Mouse (Mus musculus): ENCODE measurements around the gene Nlrc4.

- no peak for TF ChIP-seq CTCF (IDR thresholded peaks at IDR 0.05; ENCODE audit: low read depth, low read length)
- TF ChIP-seq POLR2A (IDR thresholded peaks at IDR 0.05; ENCODE audit: extremely low read depth, insufficient read depth, low read length) = no peak
Observed at GRCm38 (mm10) chr17:74394855-74395254, 64.1 kb downstream of the Nlrc4 start.
